Mouse (Mus musculus): ENCODE measurements around the gene Mrpl11.
A peak's percentile ranks its signal among the peaks of the same experiment; 100 is the strongest.
"Not testable (repeated sequence)": the region's sequence is repeated elsewhere in the genome, so short reads cannot be mapped to it uniquely, and the experiment has no call there.

The Mrpl11 gene

GRCm38 (mm10) chr19:4961928-4962601 is at the start of gene Mrpl11:
TSS of gene Mrpl11 (plus strand) at chr19:4962147.
- DNase-seq = peak; percentile 89 to 92

- DNase-seq = no peak
These were observed 45.9 kb upstream of the Mrpl11 start for GRCm38 (mm10) chr19:4915924-4916603.

GRCm38 (mm10) chr19:4916827-4917226 is 45.1 kb upstream of the Mrpl11 start:
- DNase-seq = no peak

- no peak for DNase-seq
These were observed 42.3 kb upstream of the Mrpl11 start for GRCm38 (mm10) chr19:4919652-4920051.

- DNase-seq = no peak
These were observed 36.7 kb upstream of the Mrpl11 start for GRCm38 (mm10) chr19:4925121-4925860.

- DNase-seq = peak; percentile 100
These were observed 33.9 kb upstream of the Mrpl11 start, which contains the start of gene Dpp3 for GRCm38 (mm10) chr19:4927904-4928531. TSS of gene Dpp3 (minus strand) at chr19:4928287.

GRCm38 (mm10) chr19:4928781-4929180 is 33.2 kb upstream of the Mrpl11 start:
- peak; percentile 45 to 48 for DNase-seq

GRCm38 (mm10) chr19:4936896-4937295 is 25.1 kb upstream of the Mrpl11 start:
- peak; percentile 50 to 51 for DNase-seq

GRCm38 (mm10) chr19:4937444-4938310 is 24.3 kb upstream of the Mrpl11 start:
- peak; percentile 90 to 92 for DNase-seq

GRCm38 (mm10) chr19:4942551-4943252 is 19.2 kb upstream of the Mrpl11 start, which contains the start of gene Peli3:
TSS of gene Peli3 (minus strand) at chr19:4943127.
- peak; percentile 94 to 95 for DNase-seq

- no peak for DNase-seq
These were observed 18.7 kb upstream of the Mrpl11 start for GRCm38 (mm10) chr19:4943253-4943588.

GRCm38 (mm10) chr19:4945540-4945939 is 16.4 kb upstream of the Mrpl11 start:
- no peak for DNase-seq

- DNase-seq = not testable (repeated sequence)
These were observed 13.3 kb upstream of the Mrpl11 start for GRCm38 (mm10) chr19:4948641-4949040.

GRCm38 (mm10) chr19:4968236-4968635 is 6.3 kb downstream of the Mrpl11 start:
- DNase-seq = no peak

GRCm38 (mm10) chr19:4981767-4982166 is 19.8 kb downstream of the Mrpl11 start:
- DNase-seq = peak; percentile 77 to 84

GRCm38 (mm10) chr19:4989013-4989412 is 27.1 kb downstream of the Mrpl11 start:
- DNase-seq = peak; percentile 62 to 79

GRCm38 (mm10) chr19:4989434-4990255 is 27.7 kb downstream of the Mrpl11 start:
- peak; percentile 92 to 95 for DNase-seq

- no peak for DNase-seq
These were observed 28.3 kb downstream of the Mrpl11 start, which contains the start of gene Npas4 for GRCm38 (mm10) chr19:4990256-4990625. TSS of gene Npas4 (minus strand) at chr19:4990316.

- DNase-seq = peak; percentile 54 to 74
These were observed 28.8 kb downstream of the Mrpl11 start for GRCm38 (mm10) chr19:4990716-4991115.

- no peak for DNase-seq
These were observed 30.4 kb downstream of the Mrpl11 start for GRCm38 (mm10) chr19:4992371-4992770.

Measured in cerebellum, postnatal 10 days (tissue).